ENCODE assay signal across 21 mouse cellular contexts in the genomic region with DNA sequence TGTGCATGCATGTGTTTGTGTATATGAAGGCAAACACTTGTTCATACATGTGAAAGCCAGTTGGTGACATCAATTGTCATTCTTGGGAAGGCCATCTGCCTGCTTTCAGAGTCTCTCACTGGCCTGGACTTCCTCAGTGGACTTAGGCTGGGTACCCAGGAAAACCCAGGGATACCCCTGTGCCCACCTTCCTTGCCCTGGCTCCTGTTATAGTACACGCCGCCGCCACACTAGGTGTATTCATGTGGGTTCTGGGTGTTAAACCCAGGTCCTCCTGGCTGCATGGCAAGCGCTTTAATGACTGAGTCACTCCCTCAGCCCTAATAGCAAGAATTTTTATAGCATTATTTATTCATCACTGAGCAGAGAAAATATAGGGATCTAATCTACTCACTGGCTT. TPM values are rescaled to one million over a fixed set of nuclear protein-coding genes. Genes with fewer than 3 reads are reported as not detected.
DNase-seq lines count a peak whose midpoint lies in the region; ATAC-seq lines count a peak whose summit lies in the region.
"Had no signal": no experiment of that assay in that cellular context is flagged by ENCODE, and none has a peak within 500 bp of the region (broad histone marks: within the 10 kb centered on the region; RNA-seq: fewer than 3 reads in every experiment).

No protein-coding gene starts in this region.

- H3K9me3 ChIP-seq in forebrain, embryonic 15.5 days, result no peaks in the 10 kb centered on the region
- no peaks in the 10 kb centered on the region for H3K9me3 ChIP-seq in forebrain, embryonic 12.5 days
- no peaks in the 10 kb centered on the region for H3K9me3 ChIP-seq in hindbrain, embryonic 12.5 days (replicated peaks)
- H3K9me3 ChIP-seq in hindbrain, embryonic 10.5 days, result no peaks in the 10 kb centered on the region
- no peaks in the 10 kb centered on the region for H3K9me3 ChIP-seq in midbrain, embryonic 11.5 days (ENCODE audit: control insufficient read depth, low read length)
- no peaks in the 10 kb centered on the region for H3K9me3 ChIP-seq in midbrain, embryonic 14.5 days (ENCODE audit: control insufficient read depth, low read length)
- H3K9me3 ChIP-seq: embryonic facial prominence, embryonic 12.5 days; embryonic facial prominence, embryonic 15.5 days; G1E had no signal

- no peak overlapping the region for H3K4me2 ChIP-seq in forebrain, embryonic 15.5 days (replicated peaks)
- H3K4me2 ChIP-seq in forebrain, embryonic 12.5 days, result no peak overlapping the region
- no peak overlapping the region for H3K4me2 ChIP-seq in hindbrain, embryonic 12.5 days (replicated peaks)
- no peak overlapping the region for H3K4me2 ChIP-seq in midbrain, embryonic 11.5 days
- H3K4me2 ChIP-seq in midbrain, embryonic 14.5 days (ENCODE audit: low read length), result no peak overlapping the region
- H3K4me2 ChIP-seq: embryonic facial prominence, embryonic 12.5 days; embryonic facial prominence, embryonic 15.5 days; heart, embryonic 11.5 days had no signal

- 0 out of 2 replicates have a peak, but pooled peaks have one; percentile 42 for ATAC-seq in forebrain, embryonic 15.5 days (replicated peaks)
- no peak for ATAC-seq in forebrain, embryonic 12.5 days (ENCODE audit: low FRiP score)
- ATAC-seq in hindbrain, embryonic 12.5 days (ENCODE audit: low FRiP score), result 0 out of 2 replicates have a peak, but pooled peaks have one; percentile 32
- 0 out of 2 replicates have a peak, but pooled peaks have one; percentile 24 for ATAC-seq in midbrain, embryonic 11.5 days (ENCODE audit: low FRiP score)
- no peak for ATAC-seq in midbrain, embryonic 14.5 days (ENCODE audit: low FRiP score, low TSS enrichment)
- ATAC-seq: intestine, postnatal 0 days had no signal

- no peaks in the 10 kb centered on the region for H3K27me3 ChIP-seq in forebrain, embryonic 15.5 days
- no peaks in the 10 kb centered on the region for H3K27me3 ChIP-seq in forebrain, embryonic 12.5 days
- H3K27me3 ChIP-seq in hindbrain, embryonic 12.5 days, result no peaks in the 10 kb centered on the region
- no peaks in the 10 kb centered on the region for H3K27me3 ChIP-seq in hindbrain, embryonic 10.5 days (ENCODE audit: insufficient read depth, poor library complexity, severe bottlenecking)
- no peaks in the 10 kb centered on the region for H3K27me3 ChIP-seq in midbrain, embryonic 11.5 days (ENCODE audit: control insufficient read depth, insufficient read depth, low read length)
- no peaks in the 10 kb centered on the region for H3K27me3 ChIP-seq in midbrain, embryonic 14.5 days (ENCODE audit: control insufficient read depth, insufficient read depth, low read length)
- H3K27me3 ChIP-seq: CH12.LX; embryonic facial prominence, embryonic 12.5 days; embryonic facial prominence, embryonic 15.5 days had no signal

- no peak for DNase-seq in hindbrain, embryonic 10.5 days (ENCODE audit: low spot score)
- DNase-seq in midbrain, embryonic 11.5 days (ENCODE audit: low spot score, missing footprints), result no peak
- no peak for DNase-seq in midbrain, embryonic 14.5 days
- DNase-seq in Muller cell, postnatal 12 days (ENCODE audit: inconsistent ontology term), result peak; percentile 25
- DNase-seq in gastrocnemius, postnatal 36 days, result no peak
- DNase-seq: adrenal gland, adult 2 months; adrenal gland, postnatal 14 days; cerebellum, adult 11 months; cerebellum, adult 9-11 months; gastrocnemius, adult 2 months; gastrocnemius, postnatal 14 days had no signal

- H3K4me3 ChIP-seq in forebrain, embryonic 15.5 days, result no peak overlapping the region
- no peak overlapping the region for H3K4me3 ChIP-seq in forebrain, embryonic 12.5 days (replicated peaks)
- no peak overlapping the region for H3K4me3 ChIP-seq in hindbrain, embryonic 12.5 days
- H3K4me3 ChIP-seq in hindbrain, embryonic 10.5 days, result no peak overlapping the region
- no peak overlapping the region for H3K4me3 ChIP-seq in midbrain, embryonic 11.5 days (ENCODE audit: low read depth, low read length)
- H3K4me3 ChIP-seq in midbrain, embryonic 14.5 days (replicated peaks; ENCODE audit: low read depth, low read length), result no peak overlapping the region
- H3K4me3 ChIP-seq: embryonic facial prominence, embryonic 12.5 days; embryonic facial prominence, embryonic 15.5 days; gastrocnemius, adult 2 months had no signal

- intact Hi-C loops in gastrocnemius, postnatal 36 days (cut with DNase I), result no loop called here

- 87% methylated on average over 4 of the region's 4 CpGs for WGBS in forebrain, embryonic 15.5 days
- 91% methylated on average over 4 of the region's 4 CpGs for WGBS in forebrain, embryonic 12.5 days
- WGBS in hindbrain, embryonic 12.5 days, result 92% methylated on average over 4 of the region's 4 CpGs
- 92% methylated on average over 4 of the region's 4 CpGs for WGBS in hindbrain, embryonic 10.5 days
- WGBS in midbrain, embryonic 11.5 days, result 92% methylated on average over 4 of the region's 4 CpGs
- WGBS in midbrain, embryonic 14.5 days, result 91% methylated on average over 4 of the region's 4 CpGs

- H3K9ac ChIP-seq in forebrain, embryonic 15.5 days (replicated peaks), result no peak overlapping the region
- no peak overlapping the region for H3K9ac ChIP-seq in forebrain, embryonic 12.5 days
- no peak overlapping the region for H3K9ac ChIP-seq in hindbrain, embryonic 12.5 days
- H3K9ac ChIP-seq in midbrain, embryonic 11.5 days (ENCODE audit: low read length), result no peak overlapping the region
- H3K9ac ChIP-seq in midbrain, embryonic 14.5 days (replicated peaks; ENCODE audit: low read length), result no peak overlapping the region
- H3K9ac ChIP-seq: embryonic facial prominence, embryonic 12.5 days; embryonic facial prominence, embryonic 15.5 days; forebrain, postnatal 0 days had no signal

- H3K27ac ChIP-seq in forebrain, embryonic 15.5 days (replicated peaks), result no peak overlapping the region
- no peak overlapping the region for H3K27ac ChIP-seq in forebrain, embryonic 12.5 days
- no peak overlapping the region for H3K27ac ChIP-seq in hindbrain, embryonic 12.5 days
- no peak overlapping the region for H3K27ac ChIP-seq in hindbrain, embryonic 10.5 days
- H3K27ac ChIP-seq in midbrain, embryonic 11.5 days (ENCODE audit: low read depth, low read length), result no peak overlapping the region
- H3K27ac ChIP-seq in midbrain, embryonic 14.5 days (replicated peaks; ENCODE audit: low read depth, low read length), result no peak overlapping the region
- H3K27ac ChIP-seq: embryonic facial prominence, embryonic 12.5 days; embryonic facial prominence, embryonic 15.5 days; gastrocnemius, adult 2 months had no signal

- no peaks in the 10 kb centered on the region for H3K36me3 ChIP-seq in forebrain, embryonic 15.5 days
- H3K36me3 ChIP-seq in forebrain, embryonic 12.5 days (replicated peaks), result no peaks in the 10 kb centered on the region
- no peaks in the 10 kb centered on the region for H3K36me3 ChIP-seq in hindbrain, embryonic 12.5 days
- no peaks in the 10 kb centered on the region for H3K36me3 ChIP-seq in hindbrain, embryonic 10.5 days
- H3K36me3 ChIP-seq in midbrain, embryonic 11.5 days (ENCODE audit: control insufficient read depth, insufficient read depth, low read length), result no peaks in the 10 kb centered on the region
- no peaks in the 10 kb centered on the region for H3K36me3 ChIP-seq in midbrain, embryonic 14.5 days (ENCODE audit: control insufficient read depth, insufficient read depth, low read length)
- H3K36me3 ChIP-seq: embryonic facial prominence, embryonic 12.5 days; embryonic facial prominence, embryonic 15.5 days; G1E had no signal

- H3K4me1 ChIP-seq in forebrain, embryonic 15.5 days, result no peaks in the 10 kb centered on the region
- H3K4me1 ChIP-seq in forebrain, embryonic 12.5 days, result no peaks in the 10 kb centered on the region
- H3K4me1 ChIP-seq in hindbrain, embryonic 12.5 days, result no peaks in the 10 kb centered on the region
- no peaks in the 10 kb centered on the region for H3K4me1 ChIP-seq in hindbrain, embryonic 10.5 days (replicated peaks)
- H3K4me1 ChIP-seq in midbrain, embryonic 11.5 days (ENCODE audit: control insufficient read depth, insufficient read depth, low read length), result no peaks in the 10 kb centered on the region
- no peaks in the 10 kb centered on the region for H3K4me1 ChIP-seq in midbrain, embryonic 14.5 days (ENCODE audit: control insufficient read depth, insufficient read depth, low read length)
- H3K4me1 ChIP-seq: embryonic facial prominence, embryonic 12.5 days; embryonic facial prominence, embryonic 15.5 days had no signal

RNA-seq across cellular contexts. Expression of a gene that starts 51.0 kb away (rescaled TPM):
- polyA plus RNA-seq in forebrain, embryonic 15.5 days (2015; fragmentation: Nextera tagmentation; extraction: Ambion mirVana), result 13.2 and 13.6 TPM in 2 replicates
- polyA plus RNA-seq in forebrain, embryonic 12.5 days (2016; fragmentation: Nextera tagmentation; extraction: Ambion mirVana), result 13.7 and 15.4 TPM in 2 replicates
- 13.9 and 15.5 TPM in 2 replicates for polyA plus RNA-seq in hindbrain, embryonic 12.5 days (2016; fragmentation: Nextera tagmentation; extraction: Ambion mirVana)
- 6.5 and 7.1 TPM in 2 replicates for polyA plus RNA-seq in hindbrain, embryonic 10.5 days (2016; fragmentation: Nextera tagmentation; extraction: Ambion mirVana)
- 9.5 and 9.7 TPM in 2 replicates for polyA plus RNA-seq in midbrain, embryonic 11.5 days (2014; fragmentation: Nextera tagmentation; extraction: Ambion mirVana)
- polyA plus RNA-seq in midbrain, embryonic 14.5 days (2014; fragmentation: Nextera tagmentation; extraction: Ambion mirVana), result 11.6 and 12.0 TPM in 2 replicates
- total RNA-seq in gastrocnemius, postnatal 36 days (2021), result 1 to 10 TPM; 2.3 to 3.2 TPM

RNA-seq across cellular contexts. Expression of a gene that starts 52.1 kb away (rescaled TPM):
- polyA plus RNA-seq in forebrain, embryonic 15.5 days (2015; fragmentation: Nextera tagmentation; extraction: Ambion mirVana), result 10.9 and 11.0 TPM in 2 replicates
- polyA plus RNA-seq in forebrain, embryonic 12.5 days (2016; fragmentation: Nextera tagmentation; extraction: Ambion mirVana), result 15.4 and 16.0 TPM in 2 replicates
- 13.6 and 14.9 TPM in 2 replicates for polyA plus RNA-seq in hindbrain, embryonic 12.5 days (2016; fragmentation: Nextera tagmentation; extraction: Ambion mirVana)
- 7.7 and 8.8 TPM in 2 replicates for polyA plus RNA-seq in hindbrain, embryonic 10.5 days (2016; fragmentation: Nextera tagmentation; extraction: Ambion mirVana)
- polyA plus RNA-seq in midbrain, embryonic 11.5 days (2014; fragmentation: Nextera tagmentation; extraction: Ambion mirVana), result 12.8 and 16.0 TPM in 2 replicates
- 14.0 and 15.8 TPM in 2 replicates for polyA plus RNA-seq in midbrain, embryonic 14.5 days (2014; fragmentation: Nextera tagmentation; extraction: Ambion mirVana)
- total RNA-seq in gastrocnemius, postnatal 36 days (2021), result 1 to 10 TPM; 3.5 to 3.7 TPM

Comparison
In these comparisons a context has a peak if more than half of its experiments do, and no peak if none do; other contexts are left out.
1. ATAC-seq: peak in forebrain, embryonic 15.5 days (single experiment), hindbrain, embryonic 12.5 days (single experiment) and midbrain, embryonic 11.5 days (single experiment); none in forebrain, embryonic 12.5 days (single experiment) and midbrain, embryonic 14.5 days (single experiment).